Mouse (Mus musculus) myocyte (in vitro differentiated cells): ENCODE measurements around the gene Zfp93.

Experiments
- CEBPB ChIP-seq: IDR thresholded peaks from 2 replicates; pipeline ENCODE4 v1.6.1; 2011; ENCODE audit warnings: mild to moderate bottlenecking, moderate library complexity; ENCODE audit not compliant: poor library complexity, insufficient read depth, severe bottlenecking
- E2F4 ChIP-seq: IDR thresholded peaks from one replicate; pipeline ENCODE4 v1.6.1; 2011; ENCODE audit warnings: mild to moderate bottlenecking, control low read depth, moderate library complexity; ENCODE audit not compliant: insufficient read depth
- MAX ChIP-seq: IDR thresholded peaks from one replicate; pipeline ENCODE4 v1.6.1; 2011; ENCODE audit warnings: low read depth, mild to moderate bottlenecking, control low read depth
- POLR2A ChIP-seq: IDR thresholded peaks from one replicate; pipeline ENCODE4 v1.6.1; 2011; ENCODE audit warnings: low read depth, mild to moderate bottlenecking, control low read depth, moderate library complexity; ENCODE audit not compliant: insufficient read length
- POLR2AphosphoS2 ChIP-seq: IDR thresholded peaks from one replicate; pipeline ENCODE4 v1.6.1; 2011; ENCODE audit warnings: low read depth, control low read depth; ENCODE audit not compliant: insufficient read length
- SRF ChIP-seq: IDR thresholded peaks from one replicate; pipeline ENCODE4 v1.6.1; 2011; ENCODE audit warnings: low read depth; ENCODE audit not compliant: control insufficient read depth, insufficient read length
- TCF12 ChIP-seq: IDR thresholded peaks from one replicate; pipeline ENCODE4 v1.6.1; 2011; ENCODE audit warnings: mild to moderate bottlenecking, control low read depth; ENCODE audit not compliant: poor library complexity, insufficient read depth, severe bottlenecking
- TCF3 ChIP-seq: IDR thresholded peaks from one replicate; pipeline ENCODE4 v1.6.1; 2011; ENCODE audit warnings: low read depth, control low read depth; ENCODE audit not compliant: insufficient read length
- USF1 ChIP-seq: IDR thresholded peaks from one replicate; pipeline ENCODE4 v1.6.1; 2011; ENCODE audit warnings: low read depth, mild to moderate bottlenecking, control low read depth, moderate library complexity

GRCm38 (mm10) chr7:24280858-24281145 lies 10.6 kb downstream of the Zfp93 start:
- no peak for TF ChIP-seq TCF3
- TF ChIP-seq SRF: no peak
- no peak for TF ChIP-seq POLR2A
- TF ChIP-seq TCF12: no peak
- TF ChIP-seq E2F4: no peak
- TF ChIP-seq USF1: no peak
- no peak for TF ChIP-seq POLR2AphosphoS2
- no peak for TF ChIP-seq CEBPB
- no peak for TF ChIP-seq MAX
